Mouse (Mus musculus): ENCODE data around the gene Fam178b.

DNA sequence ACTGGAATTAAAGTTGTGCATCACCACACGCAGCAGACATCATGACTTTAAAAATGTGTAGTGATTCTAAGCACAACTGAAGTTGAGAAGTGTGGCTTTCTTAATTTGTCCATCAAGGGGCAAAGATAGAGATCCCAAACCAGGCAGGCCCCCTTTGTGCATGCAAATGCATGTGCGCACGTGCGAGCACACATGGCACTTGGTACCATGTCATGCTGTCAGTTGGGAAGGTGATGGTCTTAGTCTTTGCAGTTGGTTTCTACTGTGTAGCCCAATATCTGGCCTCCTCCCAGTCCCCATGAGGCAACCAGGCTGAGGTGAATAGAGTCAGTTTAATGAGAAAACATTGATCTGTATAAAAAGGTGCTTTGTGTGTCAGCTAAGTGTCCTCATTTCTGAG, 153.1 kb downstream of the Fam178b start:
- TF ChIP-seq CTCF (IDR thresholded peaks at IDR 0.05; ENCODE audit: low read depth, low read length) (no peak), TAL1 (conservative IDR thresholded peaks at IDR 0.05; ENCODE audit: low read depth, low read length) (no peak), GATA1 (IDR thresholded peaks at IDR 0.05; ENCODE audit: borderline replicate concordance, low read length) (no peak), GATA2 (IDR thresholded peaks at IDR 0.05; ENCODE audit: borderline replicate concordance, low read depth, low read length) (no peak), POLR2AphosphoS5 (IDR thresholded peaks at IDR 0.05; ENCODE audit: insufficient replicate concordance, low read depth, low read length) (no peak)

Data from G1E (cell line).